Comparison of ENCODE assay signal across 9 mouse cellular contexts in the genomic region with DNA sequence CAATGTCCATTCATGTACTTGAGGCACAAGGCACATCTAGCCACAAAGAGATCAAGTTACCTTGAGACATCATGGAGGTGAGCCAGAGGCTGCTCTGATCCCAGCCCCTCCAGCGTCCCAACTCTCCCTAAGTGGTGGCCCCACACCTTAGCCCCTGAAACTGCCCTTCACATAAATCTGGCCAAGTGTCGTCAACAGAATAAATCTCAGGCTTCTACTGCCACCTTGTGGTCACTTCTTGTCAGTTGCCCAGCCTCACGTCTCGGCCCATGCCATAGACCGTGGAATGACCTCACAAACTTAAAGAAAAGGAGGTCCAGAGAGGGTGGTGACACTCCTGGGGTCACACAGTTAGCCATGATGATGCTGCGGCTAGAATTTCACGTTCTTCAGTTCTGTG.
DNase-seq lines count a peak whose midpoint lies in the region; ATAC-seq lines count a peak whose summit lies in the region.
"Had no signal": no experiment of that assay in that cellular context is flagged by ENCODE, and none has a peak within 500 bp of the region (broad histone marks: within the 10 kb centered on the region; RNA-seq: fewer than 3 reads in every experiment).

No protein-coding gene starts in this region.

- ATAC-seq in forebrain, embryonic 13.5 days: peak; percentile 66; the same call in 1 of the 2 replicates
- ATAC-seq in hindbrain, embryonic 11.5 days (ENCODE audit: low FRiP score): peak; percentile 65
- ATAC-seq in lung, embryonic 16.5 days (ENCODE audit: low read depth): peak; percentile 79

- DNase-seq in MN1 (ENCODE audit: low spot score): peak; percentile 73
- DNase-seq in c-Kit-positive CD71-positive TER-119-negative erythroid progenitor cells, embryonic 14.5 days (ENCODE audit: low read depth): peak; percentile 22
- DNase-seq in hindbrain, embryonic 11.5 days (ENCODE audit: low spot score): peak; percentile 88
- DNase-seq in layer of hippocampus, adult 9-10 months (ENCODE audit: low spot score): peak; percentile 73
- DNase-seq in right cerebral cortex, adult 2 months (ENCODE audit: low spot score in 2 of 2): peak; percentile 74 to 80
- peak; percentile 43 for DNase-seq in yolk sac, embryonic 10.5 days (ENCODE audit: low spot score)

- no peaks in the 10 kb centered on the region for H3K27me3 ChIP-seq in forebrain, embryonic 13.5 days
- no peaks in the 10 kb centered on the region for H3K27me3 ChIP-seq in hindbrain, embryonic 11.5 days (ENCODE audit: control insufficient read depth, insufficient read depth, low read length)
- H3K27me3 ChIP-seq in lung, embryonic 16.5 days (ENCODE audit: control insufficient read depth, insufficient read depth, low read depth, low read length): no peaks in the 10 kb centered on the region
- H3K27me3 ChIP-seq: liver, embryonic 15.5 days had no signal

- no peaks in the 10 kb centered on the region for H3K36me3 ChIP-seq in forebrain, embryonic 13.5 days (ENCODE audit: poor library complexity, severe bottlenecking)
- H3K36me3 ChIP-seq in hindbrain, embryonic 11.5 days (ENCODE audit: control insufficient read depth, insufficient read depth, low read length): no peaks in the 10 kb centered on the region
- H3K36me3 ChIP-seq in lung, embryonic 16.5 days (ENCODE audit: control insufficient read depth, insufficient read depth, low read length): no peaks in the 10 kb centered on the region
- H3K36me3 ChIP-seq: liver, embryonic 15.5 days had no signal

- WGBS in forebrain, embryonic 13.5 days: 4% methylated on average over 7 of the region's 7 CpGs
- 6% methylated on average over 7 of the region's 7 CpGs for WGBS in hindbrain, embryonic 11.5 days
- 2% methylated on average over 7 of the region's 7 CpGs for WGBS in lung, embryonic 16.5 days

- no peak overlapping the region for H3K4me3 ChIP-seq in forebrain, embryonic 13.5 days
- no peak overlapping the region for H3K4me3 ChIP-seq in hindbrain, embryonic 11.5 days (ENCODE audit: low read depth, low read length)
- no peak overlapping the region for H3K4me3 ChIP-seq in lung, embryonic 16.5 days (ENCODE audit: low read length)
- H3K4me3 ChIP-seq: liver, embryonic 15.5 days had no signal

- no peak overlapping the region for H3K4me2 ChIP-seq in forebrain, embryonic 13.5 days
- H3K4me2 ChIP-seq in hindbrain, embryonic 11.5 days (replicated peaks; ENCODE audit: low read depth, low read length): no peak overlapping the region
- H3K4me2 ChIP-seq in lung, embryonic 16.5 days (ENCODE audit: low read depth, low read length): no peak overlapping the region
- H3K4me2 ChIP-seq: liver, embryonic 15.5 days had no signal

- H3K27ac ChIP-seq in forebrain, embryonic 13.5 days: no peak overlapping the region
- H3K27ac ChIP-seq in hindbrain, embryonic 11.5 days (ENCODE audit: low read depth, low read length): no peak overlapping the region
- H3K27ac ChIP-seq in lung, embryonic 16.5 days (ENCODE audit: low read length): no peak overlapping the region
- H3K27ac ChIP-seq: liver, embryonic 15.5 days had no signal

- no peak overlapping the region for H3K9ac ChIP-seq in forebrain, embryonic 13.5 days
- H3K9ac ChIP-seq in hindbrain, embryonic 11.5 days (ENCODE audit: low read depth, low read length): no peak overlapping the region
- no peak overlapping the region for H3K9ac ChIP-seq in lung, embryonic 16.5 days (ENCODE audit: low read length)
- H3K9ac ChIP-seq: liver, embryonic 15.5 days had no signal

- H3K9me3 ChIP-seq in forebrain, embryonic 13.5 days (replicated peaks): no peaks in the 10 kb centered on the region
- no peaks in the 10 kb centered on the region for H3K9me3 ChIP-seq in hindbrain, embryonic 11.5 days (ENCODE audit: control insufficient read depth, low read length)
- H3K9me3 ChIP-seq in lung, embryonic 16.5 days (ENCODE audit: control insufficient read depth, low read length): no peaks in the 10 kb centered on the region
- H3K9me3 ChIP-seq: liver, embryonic 15.5 days had no signal

- H3K4me1 ChIP-seq in forebrain, embryonic 13.5 days: no peaks in the 10 kb centered on the region
- H3K4me1 ChIP-seq in hindbrain, embryonic 11.5 days (replicated peaks; ENCODE audit: control insufficient read depth, insufficient read depth, low read length): no peaks in the 10 kb centered on the region
- no peaks in the 10 kb centered on the region for H3K4me1 ChIP-seq in lung, embryonic 16.5 days (replicated peaks; ENCODE audit: control insufficient read depth, insufficient read depth, low read length)
- H3K4me1 ChIP-seq: liver, embryonic 15.5 days had no signal

Comparison
In these comparisons a context has a peak if more than half of its experiments do, and no peak if none do; other contexts are left out.
1. DNase-seq: peak in every context shown above with its lines; median percentile 88 in hindbrain, embryonic 11.5 days; 77 in right cerebral cortex, adult 2 months; 73 in MN1; 73 in layer of hippocampus, adult 9-10 months; 43 in yolk sac, embryonic 10.5 days; 22 in c-Kit-positive CD71-positive TER-119-negative erythroid progenitor cells, embryonic 14.5 days.